Mouse (Mus musculus) liver, embryonic 14.5 days (tissue): ENCODE data around the gene Boll.

Experiments used
- CTCF ChIP-seq: IDR thresholded peaks from 2 replicates; pipeline ENCODE4 v1.5.1; 2016; ENCODE audit warnings: antibody characterized with exemption, low read depth, control low read depth
- EP300 ChIP-seq: IDR thresholded peaks from 2 replicates; pipeline ENCODE4 v1.6.1; 2016; ENCODE audit warnings: antibody characterized with exemption, low read depth

DNA sequence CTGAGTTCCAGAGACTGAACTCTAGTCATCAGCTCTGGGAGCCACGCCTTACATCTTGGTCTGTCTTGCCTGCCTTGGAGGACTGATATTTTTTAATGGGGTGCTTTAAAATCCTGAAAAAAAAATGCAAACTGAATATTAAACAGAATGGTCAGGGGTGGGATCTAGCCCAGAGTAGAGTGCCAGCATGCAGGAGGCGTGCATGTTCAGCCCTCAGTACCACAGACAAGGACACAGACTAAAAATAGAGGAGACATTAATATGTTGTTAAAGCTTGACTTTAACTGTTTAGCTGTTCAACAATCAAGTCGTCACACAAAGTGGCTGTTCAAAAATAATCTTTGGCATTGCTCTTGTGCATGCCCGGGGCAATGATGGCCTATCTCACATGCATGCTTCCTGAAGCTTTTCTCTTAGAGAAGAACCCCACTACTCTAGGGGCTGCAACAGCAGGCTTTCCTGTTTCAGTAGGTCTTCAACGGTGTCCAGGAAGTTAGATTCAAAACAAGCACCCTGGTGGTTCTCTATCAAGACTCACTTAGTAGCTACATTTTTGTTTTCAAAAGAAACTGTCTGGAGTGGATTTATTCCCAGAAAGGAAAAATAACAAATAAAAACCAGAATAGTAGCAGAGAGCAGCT is 154.6 kb downstream of the Boll start:
- TF ChIP-seq CTCF (no peak), EP300 (no peak)
